Comparison of ENCODE assay signal across 11 mouse cellular contexts in genomic region chr4:131981755-131982154, GRCm38 (mm10).
DNase-seq lines count a peak whose midpoint lies in the region; ATAC-seq and TF ChIP-seq lines count a peak whose summit lies in the region.
"Had no signal": no experiment of that assay in that cellular context is flagged by ENCODE, and none has a peak within 500 bp of the region (broad histone marks: within the 10 kb centered on the region; RNA-seq: fewer than 3 reads in every experiment).

No protein-coding gene starts in this region.

- H3K36me3 ChIP-seq in kidney, postnatal 0 days (ENCODE audit: insufficient read depth, low read length) = peaks cover 13% of the 10 kb centered on the region; the same call in 1 of the 2 replicates

- no peak overlapping the region for H3K4me2 ChIP-seq in kidney, postnatal 0 days (ENCODE audit: low read length)
- H3K4me2 ChIP-seq: heart, embryonic 13.5 days; limb, embryonic 12.5 days had no signal

- no peak overlapping the region for H3K9ac ChIP-seq in kidney, postnatal 0 days (ENCODE audit: low read depth, low read length)
- H3K9ac ChIP-seq: heart, embryonic 13.5 days; limb, embryonic 12.5 days had no signal

- no peaks in the 10 kb centered on the region for H3K9me3 ChIP-seq in kidney, postnatal 0 days (replicated peaks; ENCODE audit: low read length)
- H3K9me3 ChIP-seq: heart, embryonic 13.5 days; limb, embryonic 12.5 days had no signal

- DNase-seq in kidney, postnatal 0 days (ENCODE audit: low spot score) = peak; percentile 18
- DNase-seq in kidney, adult 11 months = no peak
- DNase-seq in thymus, postnatal 0 days (ENCODE audit: low spot score) = peak; percentile 19
- DNase-seq in thymus, postnatal 10 days (ENCODE audit: low spot score in 2 of 2) = no peak
- DNase-seq in ZHBTc4 (ENCODE audit: low read depth, low spot score) = peak; percentile 29
- DNase-seq in right cerebral cortex, postnatal 10 days (ENCODE audit: low spot score in 2 of 2) = no peak
- DNase-seq in right cerebral cortex, adult 2 months (ENCODE audit: low spot score in 2 of 2) = no peak
- DNase-seq: thymus, postnatal 36 days had no signal

- no peak overlapping the region for H3K4me3 ChIP-seq in kidney, postnatal 0 days (replicated peaks; ENCODE audit: low read depth, low read length)
- H3K4me3 ChIP-seq: heart, embryonic 13.5 days; limb, embryonic 12.5 days had no signal

- no peaks in the 10 kb centered on the region for H3K4me1 ChIP-seq in kidney, postnatal 0 days (replicated peaks; ENCODE audit: insufficient read depth, low read length)
- H3K4me1 ChIP-seq: heart, embryonic 13.5 days; limb, embryonic 12.5 days had no signal

- no peak for ATAC-seq in kidney, postnatal 0 days (replicated peaks; ENCODE audit: low FRiP score, low read depth)
- ATAC-seq: hindbrain, embryonic 16.5 days had no signal

- H3K27me3 ChIP-seq in kidney, postnatal 0 days (ENCODE audit: insufficient read depth, low read length) = no peaks in the 10 kb centered on the region
- H3K27me3 ChIP-seq: heart, embryonic 13.5 days; limb, embryonic 12.5 days had no signal

- peak; percentile 60 for TF ChIP-seq CTCF in kidney, postnatal 0 days (IDR thresholded peaks at IDR 0.05; ENCODE audit: low read depth)

- H3K27ac ChIP-seq in kidney, postnatal 0 days = no peak overlapping the region
- H3K27ac ChIP-seq: heart, embryonic 13.5 days; limb, embryonic 12.5 days had no signal

Comparison
In these comparisons a context has a peak if more than half of its experiments do, and no peak if none do; other contexts are left out.
1. DNase-seq: peak in kidney, postnatal 0 days (single experiment), thymus, postnatal 0 days (single experiment) and ZHBTc4 (single experiment); none in kidney, adult 11 months (single experiment), thymus, postnatal 10 days (0 of 2), right cerebral cortex, postnatal 10 days (0 of 2) and right cerebral cortex, adult 2 months (0 of 2).